Mouse (Mus musculus) bone marrow, adult 2 months (tissue): ENCODE measurements around the gene Add3.

ENCODE experiments used
- CTCF ChIP-seq: fragments of 200-500 bp; IDR thresholded peaks from 2 replicates; pipeline ENCODE4 v1.5.1; 2011; ENCODE audit warnings: low read length, control low read depth; ENCODE audit not compliant: control insufficient read depth, insufficient read depth
- POLR2A ChIP-seq: fragments of 200-500 bp; IDR thresholded peaks from 2 replicates; pipeline ENCODE4 v1.6.1; 2011; ENCODE audit warnings: low read depth, mild to moderate bottlenecking, control low read depth, low read length, borderline replicate concordance; ENCODE audit not compliant: control insufficient read depth

- TF ChIP-seq CTCF (no peak), POLR2A (no peak)
These were observed 47.3 kb downstream of the Add3 start for GRCm38 (mm10) chr19:53187533-53187932.
